Mouse (Mus musculus) stomach, postnatal 0 days (tissue): Measurements from ENCODE around the gene Arhgap24. TPM values are rescaled to one million over a fixed set of nuclear protein-coding genes. Genes with fewer than 3 reads are reported as not detected.

Source experiments
- ATAC-seq: fragments of 200-750 bp; cut with Nextera tagmentation; 2 replicates; pipeline ENCODE4 v1.8.0; 2017; ENCODE audit not compliant: low FRiP score, low TSS enrichment
- DNase-seq: peaks from one replicate; pipeline ENCODE4 v3.0.0-alpha.2; 2016; ENCODE audit warnings: low spot score
- H3K27ac ChIP-seq: fragments of 300-500 bp; sonication (generic); replicated peaks from 2 replicates; pipeline ENCODE4 v1.5.1; 2014; ENCODE audit warnings: mild to moderate bottlenecking, control low read depth
- H3K27me3 ChIP-seq: fragments of 300-500 bp; sonication (generic); 2 replicates; pipeline ENCODE4 v1.6.1; 2014; ENCODE audit warnings: low read length; ENCODE audit not compliant: control insufficient read depth, insufficient read depth
- H3K36me3 ChIP-seq: fragments of 300-500 bp; sonication (generic); 2 replicates; pipeline ENCODE4 v1.6.1; 2014; ENCODE audit warnings: low read length, mixed read lengths; ENCODE audit not compliant: control insufficient read depth, insufficient read depth
- H3K4me1 ChIP-seq: fragments of 300-500 bp; sonication (generic); replicated peaks from 2 replicates; pipeline ENCODE4 v1.6.1; 2014; ENCODE audit warnings: antibody characterized with exemption; ENCODE audit not compliant: control insufficient read depth, insufficient read depth
- H3K4me2 ChIP-seq: fragments of 300-500 bp; sonication (generic); replicated peaks from 2 replicates; pipeline ENCODE4 v1.6.1; 2014; ENCODE audit warnings: low read depth, mild to moderate bottlenecking, control low read depth, moderate library complexity
- H3K4me3 ChIP-seq: fragments of 300-500 bp; sonication (generic); 2 replicates; pipeline ENCODE4 v1.5.1; 2014; ENCODE audit warnings: low read depth, low read length, control low read depth
- H3K9ac ChIP-seq: fragments of 300-500 bp; sonication (generic); 2 replicates; pipeline ENCODE4 v1.6.1; 2014; ENCODE audit warnings: mild to moderate bottlenecking, low read length, control low read depth, mixed read lengths
- H3K9me3 ChIP-seq: fragments of 300-500 bp; sonication (generic); 2 replicates; pipeline ENCODE4 v1.6.1; 2016; ENCODE audit warnings: low read length; ENCODE audit not compliant: control insufficient read depth
- CTCF ChIP-seq: IDR thresholded peaks from 2 replicates; pipeline ENCODE4 v1.5.1; 2016; ENCODE audit warnings: antibody characterized with exemption, low read depth, mild to moderate bottlenecking, moderate library complexity
- EP300 ChIP-seq: optimal IDR thresholded peaks from 2 replicates; pipeline ENCODE3; 2016; ENCODE audit warnings: antibody characterized with exemption
- WGBS: fragments of 180-500 bp; shearing (Covaris S2); extraction: QIAGEN DNeasy Blood & Tissue Kit; methylation state at CpG from one replicate; pipeline ENCODE4 v1.1.7; 2014; 5-methylcytosine and 5-hydroxymethylcytosine counted together
- polyA plus RNA-seq: library from polyadenylated mRNA; unstranded; fragments of >200 nt; fragmentation: Nextera tagmentation; extraction: Ambion mirVana; gene quantifications from 2 replicates; pipeline ENCODE4 v1.2.1, GENCODE M21; 2015

Gene Arhgap24
- polyA plus RNA-seq, 1 experiment from 2014 or later, result 24.5 TPM

DNA sequence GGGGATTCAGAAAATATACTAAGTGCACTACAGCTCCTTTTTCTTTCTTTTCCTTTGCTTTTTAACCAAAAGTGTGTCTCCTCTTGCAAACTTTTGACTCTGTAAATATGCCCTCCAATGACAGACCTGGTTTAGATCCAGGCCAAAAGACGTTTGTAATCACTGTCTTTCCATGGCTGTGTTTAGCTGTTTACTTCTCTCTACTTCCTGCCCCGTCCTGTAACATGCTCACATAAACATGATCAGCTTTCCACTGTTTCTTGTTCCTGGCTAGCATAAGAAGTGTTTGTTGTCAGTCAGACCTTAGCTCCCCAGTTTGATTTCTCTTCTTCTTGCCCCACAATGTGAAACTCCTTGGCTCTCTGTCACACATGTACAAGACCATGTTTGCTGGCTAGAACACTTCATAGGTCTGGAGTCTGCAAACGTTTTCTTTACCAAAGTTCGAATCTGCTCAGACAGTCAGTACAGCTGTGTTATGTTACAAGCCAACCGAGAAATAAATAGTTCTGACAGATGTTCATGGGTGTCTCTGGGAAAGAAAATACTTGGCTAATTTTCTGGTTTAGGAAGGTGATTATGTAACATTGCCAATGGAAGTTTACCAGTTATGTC lies 189.6 kb downstream of the Arhgap24 start:
- WGBS, result 36% methylated on average over 5 of the region's 5 CpGs
- TF ChIP-seq CTCF (no peak), EP300 (no peak)
- H3K36me3 ChIP-seq, result no peaks in the 10 kb centered on the region
- H3K9me3 ChIP-seq, result no peaks in the 10 kb centered on the region
- no peak overlapping the region for H3K4me3 ChIP-seq
- DNase-seq (no peak), ATAC-seq (no peak)
- H3K4me1 ChIP-seq, result no peaks in the 10 kb centered on the region; the same call in 1 of the 2 replicates
- H3K27ac ChIP-seq, result no peak overlapping the region
- H3K4me2 ChIP-seq, result no peak overlapping the region
- H3K27me3 ChIP-seq, result no peaks in the 10 kb centered on the region
- no peak overlapping the region for H3K9ac ChIP-seq

DNA sequence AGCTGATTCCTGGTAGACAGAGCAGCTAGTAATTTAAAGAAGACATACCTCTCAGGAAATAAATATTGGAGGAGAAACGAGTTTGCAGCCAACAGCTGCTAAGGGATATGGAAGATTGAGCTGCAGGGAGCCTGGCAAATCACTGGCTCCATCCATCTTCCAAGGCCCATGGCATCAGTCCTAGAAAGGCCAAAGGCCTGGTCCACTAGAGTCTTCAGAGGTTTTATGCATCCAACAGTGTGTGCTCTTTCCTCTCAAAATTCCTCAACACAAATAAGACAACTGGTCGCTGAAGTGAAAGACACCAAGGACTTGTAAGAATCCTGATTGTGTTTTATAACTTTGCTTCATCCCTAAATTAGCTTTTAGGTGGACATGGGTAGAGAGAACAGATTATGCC lies 194.1 kb downstream of the Arhgap24 start:
- Histone ChIP-seq H3K27me3 (no peaks in the 10 kb centered on the region), H3K36me3 (no peaks in the 10 kb centered on the region), H3K27ac (no peak overlapping the region), H3K4me1 (peaks cover 3% of the 10 kb centered on the region; the same call in 1 of the 2 replicates), H3K9ac (no peak overlapping the region), H3K9me3 (no peaks in the 10 kb centered on the region), H3K4me2 (no peak overlapping the region), H3K4me3 (no peak overlapping the region)
- WGBS, result 67% methylated on average over 2 of the region's 2 CpGs
- ATAC-seq (no peak), DNase-seq (no peak)
- TF ChIP-seq EP300, result no peak
- TF ChIP-seq CTCF, result no peak

DNA sequence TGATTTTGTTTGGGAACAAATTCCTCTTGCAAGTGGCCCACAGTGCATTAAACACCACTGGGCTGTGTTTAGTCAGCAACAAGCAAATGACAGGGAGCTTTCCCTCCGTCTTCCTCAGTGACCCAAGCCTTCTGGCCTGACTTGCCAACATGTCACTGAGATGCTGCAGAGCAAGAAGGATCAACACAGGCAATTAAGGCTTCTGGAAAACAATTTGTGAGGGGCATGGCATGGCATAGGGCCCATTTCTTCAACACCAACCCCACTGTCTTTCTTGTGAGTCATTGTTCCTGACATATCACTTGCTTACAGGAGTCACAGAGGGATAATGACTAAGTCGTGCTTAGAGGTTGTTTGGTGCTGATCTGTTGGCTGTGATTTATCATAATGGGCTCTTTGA lies 196.0 kb downstream of the Arhgap24 start:
- DNase-seq, result no peak
- Histone ChIP-seq H3K36me3 (no peaks in the 10 kb centered on the region), H3K4me3 (no peak overlapping the region), H3K27me3 (no peaks in the 10 kb centered on the region), H3K4me2 (no peak overlapping the region), H3K27ac (no peak overlapping the region), H3K9me3 (no peaks in the 10 kb centered on the region), H3K4me1 (peaks cover 3% of the 10 kb centered on the region; the same call in 1 of the 2 replicates), H3K9ac (no peak overlapping the region)
- no peak for ATAC-seq
- TF ChIP-seq CTCF, result no peak
- TF ChIP-seq EP300, result no peak
- WGBS, result 17% methylated on average over 2 of the region's 2 CpGs

DNA sequence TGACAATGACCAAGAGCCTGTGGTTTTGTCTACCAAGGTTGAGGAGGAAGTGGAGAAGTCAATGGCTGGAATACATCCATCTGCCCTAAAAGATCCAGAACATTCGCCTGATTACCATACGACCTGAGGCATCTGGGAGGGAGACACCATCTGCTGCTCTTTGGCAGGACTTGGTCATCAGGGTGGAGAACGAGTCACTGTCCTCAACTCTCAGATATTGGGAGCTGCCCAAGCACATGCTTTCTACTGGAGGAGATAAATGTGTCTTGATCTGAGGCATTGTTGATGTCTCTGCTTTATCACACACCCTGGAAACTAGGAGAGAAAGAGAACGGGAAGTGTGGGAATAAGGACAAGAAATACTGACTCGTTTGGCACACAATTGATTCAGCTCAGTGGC lies 206.5 kb downstream of the Arhgap24 start:
- DNase-seq (no peak), ATAC-seq (no peak)
- Histone ChIP-seq H3K9ac (no peak overlapping the region), H3K27ac (no peak overlapping the region), H3K27me3 (no peaks in the 10 kb centered on the region), H3K9me3 (no peaks in the 10 kb centered on the region), H3K4me2 (no peak overlapping the region), H3K4me3 (no peak overlapping the region), H3K4me1 (no peaks in the 10 kb centered on the region), H3K36me3 (no peaks in the 10 kb centered on the region)
- 58% methylated on average over 5 of the region's 5 CpGs for WGBS
- no peak for TF ChIP-seq CTCF
- no peak for TF ChIP-seq EP300

DNA sequence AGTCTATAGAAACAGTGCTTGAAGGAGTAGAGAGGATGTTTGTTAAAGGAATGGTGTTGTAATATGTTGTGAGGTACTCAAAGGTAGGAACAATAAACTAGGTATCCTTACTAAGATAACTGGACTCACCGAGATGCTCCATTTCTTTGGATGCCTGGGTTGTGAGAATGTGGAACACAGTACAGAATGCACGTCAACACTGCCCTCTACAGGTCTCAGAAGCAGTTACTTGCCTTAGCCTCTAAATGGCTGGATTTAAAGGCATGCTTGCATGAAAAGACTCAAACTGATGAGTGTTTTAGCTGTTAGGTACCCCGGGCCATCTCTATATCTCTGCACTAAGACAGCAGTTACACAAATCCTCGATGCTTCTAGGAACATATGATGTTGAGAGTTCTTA lies 211.3 kb downstream of the Arhgap24 start:
- Histone ChIP-seq H3K4me3 (no peak overlapping the region), H3K27ac (no peak overlapping the region), H3K36me3 (no peaks in the 10 kb centered on the region), H3K4me1 (no peaks in the 10 kb centered on the region), H3K9me3 (no peaks in the 10 kb centered on the region), H3K4me2 (no peak overlapping the region), H3K27me3 (no peaks in the 10 kb centered on the region), H3K9ac (no peak overlapping the region)
- WGBS, result 12% methylated on average over 4 of the region's 4 CpGs
- TF ChIP-seq CTCF, result peak; percentile 94
- TF ChIP-seq EP300, result no peak
- ATAC-seq (peak; percentile 69; the same call in 1 of the 2 replicates), DNase-seq (peak; percentile 26)

DNA sequence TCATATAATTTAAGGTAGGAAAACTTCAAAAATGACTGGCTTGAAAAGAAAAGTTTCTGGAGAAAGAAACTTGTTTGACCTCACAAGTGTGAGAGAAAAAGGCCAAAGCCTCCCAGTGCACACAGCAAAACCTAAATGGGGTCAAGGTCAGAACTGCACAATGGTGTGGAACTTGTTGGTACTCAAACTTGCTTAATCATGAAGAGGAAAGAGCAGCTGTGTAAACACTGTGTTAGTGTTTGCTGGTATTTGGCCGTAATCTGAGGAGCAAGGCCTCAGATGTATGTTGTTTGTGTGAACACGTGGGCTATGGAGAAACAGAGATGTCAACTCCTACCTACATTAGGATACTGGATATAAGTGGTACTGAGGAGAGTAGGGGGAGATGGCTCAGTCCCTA lies 212.0 kb downstream of the Arhgap24 start:
- Histone ChIP-seq H3K4me1 (no peaks in the 10 kb centered on the region), H3K4me2 (no peak overlapping the region), H3K36me3 (no peaks in the 10 kb centered on the region), H3K27me3 (no peaks in the 10 kb centered on the region), H3K9me3 (no peaks in the 10 kb centered on the region), H3K4me3 (no peak overlapping the region), H3K27ac (no peak overlapping the region), H3K9ac (no peak overlapping the region)
- DNase-seq (no peak), ATAC-seq (no peak)
- 49% methylated on average over 2 of the region's 2 CpGs for WGBS
- TF ChIP-seq EP300, result no peak
- TF ChIP-seq CTCF, result no peak
